Mouse (Mus musculus) kidney, adult 2 months (tissue): ENCODE measurements around the gene Rbks.

Source experiments
- CTCF ChIP-seq: fragments of 200-500 bp; conservative IDR thresholded peaks from 2 replicates; pipeline ENCODE4 v1.5.1; 2011; ENCODE audit warnings: low read depth, mild to moderate bottlenecking, control low read depth, low read length, moderate library complexity, mixed read lengths; ENCODE audit not compliant: insufficient read depth, insufficient read length
- POLR2A ChIP-seq: fragments of 200-500 bp; IDR thresholded peaks from one replicate; pipeline ENCODE4 v1.6.1; 2011; ENCODE audit warnings: low read depth, low read length, control low read depth

DNA sequence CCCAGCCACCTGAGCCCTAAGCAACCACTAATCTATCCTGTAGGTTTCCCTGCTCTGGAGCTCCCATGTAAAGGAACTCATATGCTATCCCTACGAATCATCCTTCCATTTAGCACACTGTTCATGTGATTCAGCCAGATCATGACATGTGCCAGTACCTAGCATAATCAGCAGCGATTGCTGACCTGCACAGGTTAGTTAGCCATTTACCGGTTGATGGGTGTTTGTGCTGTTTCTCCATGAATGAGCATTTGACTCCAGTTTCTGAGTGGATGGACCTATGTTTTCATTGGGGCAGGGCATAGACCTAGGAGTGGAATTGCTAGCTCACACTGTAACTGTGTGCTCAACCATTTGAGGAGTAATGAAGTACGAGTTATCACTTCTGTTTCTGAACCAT is 111.9 kb downstream of the Rbks start:
- TF ChIP-seq CTCF (no peak), POLR2A (no peak)
